Mouse (Mus musculus): ENCODE results near the gene Hyal3. TPM values are rescaled to one million over a fixed set of nuclear protein-coding genes. Genes with fewer than 3 reads are reported as not detected.

Gene Hyal3
- total and polyA plus RNA-seq, 3 experiments, result 2.3 to 6.8 TPM; not detected in 1

GRCm38 (mm10) chr9:107578587-107578986 lies 2.0 kb upstream of the Hyal3 start, which contains the start of gene Naa80:
Gene Naa80 (plus strand): TSS chr9:107578887.
- Histone ChIP-seq H3K9ac (ENCODE audit: control insufficient read depth, low read depth, low read length, poor library complexity, severe bottlenecking) (no peak within 1 kb of the TSS), H3K4me3 (ENCODE audit: control insufficient read depth in 1 of 2, insufficient read depth in 1 of 2, low read depth in 2 of 2, low read length in 2 of 2) (no peak within 1 kb of the TSS; a peak in 1 of 4 replicates), H3K79me2 (ENCODE audit: control insufficient read depth, insufficient read depth, low read length, poor library complexity) (peaks cover 28% of the 10 kb centered on the region), H3K27me3 (ENCODE audit: control insufficient read depth in 1 of 2, insufficient read depth in 2 of 2, low read length in 2 of 2) (no peaks in the 10 kb centered on the region), H3K36me3 (ENCODE audit: control insufficient read depth in 1 of 2, insufficient read depth in 2 of 2, low read length in 2 of 2) (peaks cover 0 to 10% of the 10 kb centered on the region in 2 experiments; a peak in 2 of 4 replicates), H3K4me1 (ENCODE audit: control insufficient read depth in 1 of 2, insufficient read depth in 2 of 2, low read length in 2 of 2) (peaks cover 2 to 32% of the 10 kb centered on the region in 2 experiments; a peak in 3 of 4 replicates), H3K9me3 (replicated peaks; ENCODE audit: insufficient read depth, low read length) (no peaks in the 10 kb centered on the region), H3K27ac (ENCODE audit: control insufficient read depth, low read depth, low read length) (peak within 1 kb of the TSS; percentile 13)
- no peak for TF ChIP-seq RCOR1 (IDR thresholded peaks at IDR 0.05; ENCODE audit: low read depth, low read length)
- TF ChIP-seq TAL1 (IDR thresholded peaks at IDR 0.05; ENCODE audit: low read length), result no peak
- TF ChIP-seq POLR2A (IDR thresholded peaks at IDR 0.05; ENCODE audit: control insufficient read depth in 1 of 2, insufficient read depth in 1 of 2, low read depth in 1 of 2, low read length in 2 of 2, poor library complexity in 1 of 2), result no peak
- TF ChIP-seq NRF1 (IDR thresholded peaks at IDR 0.05; ENCODE audit: insufficient read depth, low read depth, low read length, poor library complexity, severe bottlenecking), result no peak
- no peak for TF ChIP-seq CTCF (IDR thresholded peaks at IDR 0.05 in 2 of 3, conservative IDR thresholded peaks at IDR 0.05 in 1 of 3; ENCODE audit: control insufficient read depth in 1 of 3, insufficient read depth in 1 of 3, low read depth in 2 of 3, low read length in 3 of 3, poor library complexity in 1 of 3, severe bottlenecking in 1 of 3)
- TF ChIP-seq TBP (IDR thresholded peaks at IDR 0.05; ENCODE audit: low read depth, low read length), result no peak
- TF ChIP-seq NELFE (IDR thresholded peaks at IDR 0.05; ENCODE audit: low read depth, low read length), result no peak
- no peak for TF ChIP-seq ETS1 (IDR thresholded peaks at IDR 0.05; ENCODE audit: low read depth, low read length)
- no peak for TF ChIP-seq RAD21 (IDR thresholded peaks at IDR 0.05; ENCODE audit: low read depth, low read length)
- TF ChIP-seq GATA1 (IDR thresholded peaks at IDR 0.05; ENCODE audit: low read depth, low read length), result no peak
- no peak for TF ChIP-seq ELF1 (IDR thresholded peaks at IDR 0.05; ENCODE audit: low read depth, low read length)
- TF ChIP-seq UBTF (IDR thresholded peaks at IDR 0.05; ENCODE audit: borderline replicate concordance, insufficient read depth, low read depth, low read length), result no peak
- no peak for TF ChIP-seq HCFC1 (IDR thresholded peaks at IDR 0.05; ENCODE audit: low read depth, low read length)
- TF ChIP-seq BHLHE40 (IDR thresholded peaks at IDR 0.05; ENCODE audit: borderline replicate concordance, low read depth, low read length), result no peak
- TF ChIP-seq MXI1 (IDR thresholded peaks at IDR 0.05; ENCODE audit: low read depth, low read length), result no peak
- no peak for TF ChIP-seq CHD1 (IDR thresholded peaks at IDR 0.05; ENCODE audit: low read depth, low read length)
- TF ChIP-seq USF2 (IDR thresholded peaks at IDR 0.05; ENCODE audit: borderline replicate concordance in 1 of 2, insufficient read depth in 1 of 2, low read depth in 1 of 2, low read length in 2 of 2), result no peak
- no peak for TF ChIP-seq ZNF384 (IDR thresholded peaks at IDR 0.05; ENCODE audit: low read depth, low read length)
- TF ChIP-seq SIN3A (IDR thresholded peaks at IDR 0.05; ENCODE audit: low read length), result no peak
- no peak for TF ChIP-seq TCF12 (IDR thresholded peaks at IDR 0.05; ENCODE audit: low read depth, low read length)
- DNase-seq (ENCODE audit: low read depth, low spot score), result no peak
